Mouse (Mus musculus): ENCODE measurements around the gene Mrps21.

- TF ChIP-seq POLR2A (IDR thresholded peaks at IDR 0.05; ENCODE audit: low read depth, low read length) (no peak), CTCF (IDR thresholded peaks at IDR 0.05; ENCODE audit: extremely low read depth, insufficient read depth, insufficient read length, insufficient replicate concordance) (no peak)
Measured at GRCm38 (mm10) chr3:95851317-95851716, 20.0 kb downstream of the Mrps21 start.

Measured in spleen, adult 2 months (tissue).